Mouse (Mus musculus) bone marrow macrophage, adult 2 months (primary cell): ENCODE measurements around the gene Crlf1.

Source experiments
- CTCF ChIP-seq: IDR thresholded peaks from 2 replicates; pipeline ENCODE4 v1.5.1; 2012; ENCODE audit warnings: low read depth, mild to moderate bottlenecking, low read length, moderate library complexity
- POLR2A ChIP-seq: IDR thresholded peaks from 2 replicates; pipeline ENCODE4 v1.6.1; 2012; ENCODE audit warnings: mild to moderate bottlenecking, low read depth, low read length, borderline replicate concordance

DNA sequence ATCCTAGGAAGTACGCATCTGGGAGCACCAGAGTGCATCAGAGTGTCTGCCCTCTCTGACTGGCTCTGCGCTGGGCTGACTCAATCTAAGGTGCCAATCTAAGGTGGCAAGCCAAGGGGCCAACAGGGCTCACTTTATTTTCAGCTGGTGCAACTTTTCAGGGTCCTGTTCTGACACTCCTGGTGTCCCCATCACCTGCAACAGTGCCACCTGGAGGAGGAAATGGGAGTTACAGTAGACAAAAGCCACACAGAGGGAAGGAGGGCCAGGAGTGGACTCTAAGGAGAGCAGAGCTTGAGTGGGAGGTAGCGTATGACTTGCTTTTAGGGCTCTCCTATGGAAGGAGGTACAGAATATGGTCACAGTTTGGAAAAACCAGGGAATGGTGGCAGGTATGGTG lies 11.9 kb downstream of the Crlf1 start:
- no peak for TF ChIP-seq POLR2A
- peak; percentile 39 for TF ChIP-seq CTCF
